Mouse (Mus musculus): ENCODE measurements at regions not wholly inside any gene's neighbourhood (a gene's known extent, or its start where the extent isn't known, plus 50 kb on each side); places are given as distances from the start of the nearest gene placed in this dataset.
A peak's percentile ranks its signal among the peaks of the same experiment; 100 is the strongest.

- 79% methylated on average over 5 of the region's 5 CpGs for WGBS
- H3K4me2 ChIP-seq: no peak overlapping the region
- H3K4me3 ChIP-seq (replicated peaks): no peak overlapping the region
- H3K27ac ChIP-seq: no peak overlapping the region
- no peaks in the 10 kb centered on the region for H3K27me3 ChIP-seq (replicated peaks)
- H3K9ac ChIP-seq: no peak overlapping the region
- H3K9me3 ChIP-seq: no peaks in the 10 kb centered on the region
- peak; percentile 90 for ATAC-seq (ENCODE audit: insufficient read depth, low FRiP score, low read depth)
- no peaks in the 10 kb centered on the region for H3K36me3 ChIP-seq
- no peaks in the 10 kb centered on the region for H3K4me1 ChIP-seq
These were observed 198.6 kb downstream of the Gm5447 start for GRCm38 (mm10) chr13:31172580-31172979.

- Histone ChIP-seq H3K36me3 (no peaks in the 10 kb centered on the region), H3K4me2 (no peak overlapping the region), H3K27me3 (replicated peaks) (no peaks in the 10 kb centered on the region), H3K4me1 (peaks cover 10% of the 10 kb centered on the region; the same call in 1 of the 2 replicates), H3K9ac (no peak overlapping the region), H3K4me3 (replicated peaks) (no peak overlapping the region), H3K9me3 (no peaks in the 10 kb centered on the region), H3K27ac (no peak overlapping the region)
- 54% methylated on average over 5 of the region's 5 CpGs for WGBS
- no peak for ATAC-seq (ENCODE audit: insufficient read depth, low FRiP score, low read depth)
These were observed 204.2 kb downstream of the Gm5447 start for GRCm38 (mm10) chr13:31177999-31178783.

GRCm38 (mm10) chr13:31178964-31179363 lies 205.0 kb downstream of the Gm5447 start:
- no peak overlapping the region for H3K9ac ChIP-seq
- H3K4me1 ChIP-seq: peaks cover 10% of the 10 kb centered on the region; the same call in 1 of the 2 replicates
- no peaks in the 10 kb centered on the region for H3K9me3 ChIP-seq
- WGBS: 73% methylated on average over 3 of the region's 3 CpGs
- H3K27ac ChIP-seq: no peak overlapping the region
- 0 out of 2 replicates have a peak, but pooled peaks have one; percentile 47 for ATAC-seq (ENCODE audit: insufficient read depth, low FRiP score, low read depth)
- H3K27me3 ChIP-seq (replicated peaks): no peaks in the 10 kb centered on the region
- no peak overlapping the region for H3K4me2 ChIP-seq
- no peaks in the 10 kb centered on the region for H3K36me3 ChIP-seq
- no peak overlapping the region for H3K4me3 ChIP-seq (replicated peaks)

- peaks cover 16% of the 10 kb centered on the region; the same call in 1 of the 2 replicates for H3K4me1 ChIP-seq
- no peak overlapping the region for H3K9ac ChIP-seq
- no peaks in the 10 kb centered on the region for H3K9me3 ChIP-seq
- H3K4me3 ChIP-seq (replicated peaks): no peak overlapping the region
- peak; percentile 22; the same call in 1 of the 2 replicates for ATAC-seq (ENCODE audit: insufficient read depth, low FRiP score, low read depth)
- H3K4me2 ChIP-seq: no peak overlapping the region
- H3K27me3 ChIP-seq (replicated peaks): no peaks in the 10 kb centered on the region
- no peak overlapping the region for H3K27ac ChIP-seq
- H3K36me3 ChIP-seq: no peaks in the 10 kb centered on the region
- WGBS: 30% methylated on average over 12 of the region's 12 CpGs
These were observed 205.5 kb downstream of the Gm5447 start for GRCm38 (mm10) chr13:31179407-31180001.

- H3K36me3 ChIP-seq: no peaks in the 10 kb centered on the region
- peaks cover 20% of the 10 kb centered on the region; the same call in 1 of the 2 replicates for H3K4me1 ChIP-seq
- H3K27ac ChIP-seq: no peak overlapping the region
- no peak overlapping the region for H3K4me2 ChIP-seq
- no peak overlapping the region for H3K4me3 ChIP-seq (replicated peaks)
- no peaks in the 10 kb centered on the region for H3K27me3 ChIP-seq (replicated peaks)
- no peaks in the 10 kb centered on the region for H3K9me3 ChIP-seq
- no peak for ATAC-seq (ENCODE audit: insufficient read depth, low FRiP score, low read depth)
- no peak overlapping the region for H3K9ac ChIP-seq
- 65% methylated on average over 5 of the region's 5 CpGs for WGBS
These were observed 207.5 kb downstream of the Gm5447 start for GRCm38 (mm10) chr13:31181530-31181929.

- 71% methylated on average over 14 of the region's 14 CpGs for WGBS
- ATAC-seq (ENCODE audit: insufficient read depth, low FRiP score, low read depth): no peak
- Histone ChIP-seq H3K4me1 (0 out of 2 replicates have a peak, but pooled peaks cover 10% of the 10 kb centered on the region), H3K36me3 (no peaks in the 10 kb centered on the region), H3K4me2 (no peak overlapping the region), H3K4me3 (replicated peaks) (no peak overlapping the region), H3K9ac (no peak overlapping the region), H3K27me3 (replicated peaks) (no peaks in the 10 kb centered on the region), H3K27ac (no peak overlapping the region), H3K9me3 (no peaks in the 10 kb centered on the region)
These were observed 211.1 kb downstream of the Gm5447 start for GRCm38 (mm10) chr13:31184845-31185834.

GRCm38 (mm10) chr13:31186805-31187589 lies 213.0 kb downstream of the Gm5447 start:
- H3K4me3 ChIP-seq (replicated peaks): no peak overlapping the region
- no peak overlapping the region for H3K4me2 ChIP-seq
- H3K27ac ChIP-seq: 0 out of 2 replicates have a peak overlapping the region, but pooled peaks have one; percentile 21
- 0 out of 2 replicates have a peak, but pooled peaks cover 10% of the 10 kb centered on the region for H3K4me1 ChIP-seq
- no peaks in the 10 kb centered on the region for H3K9me3 ChIP-seq
- ATAC-seq (ENCODE audit: insufficient read depth, low FRiP score, low read depth): peak; percentile 75
- no peaks in the 10 kb centered on the region for H3K27me3 ChIP-seq (replicated peaks)
- H3K9ac ChIP-seq: no peak overlapping the region
- WGBS: 36% methylated on average over 5 of the region's 5 CpGs
- H3K36me3 ChIP-seq: no peaks in the 10 kb centered on the region

GRCm38 (mm10) chr13:31189116-31189515 lies 215.1 kb downstream of the Gm5447 start:
- Histone ChIP-seq H3K4me3 (replicated peaks) (no peak overlapping the region), H3K27ac (no peak overlapping the region), H3K4me1 (0 out of 2 replicates have a peak, but pooled peaks cover 8% of the 10 kb centered on the region), H3K27me3 (replicated peaks) (no peaks in the 10 kb centered on the region), H3K9me3 (no peaks in the 10 kb centered on the region), H3K36me3 (no peaks in the 10 kb centered on the region), H3K9ac (no peak overlapping the region), H3K4me2 (no peak overlapping the region)
- WGBS: 27% methylated on average over 1 of the region's 1 CpGs
- ATAC-seq (ENCODE audit: insufficient read depth, low FRiP score, low read depth): no peak

GRCm38 (mm10) chr13:31190036-31190435 lies 216.0 kb downstream of the Gm5447 start:
- no peak for ATAC-seq (ENCODE audit: insufficient read depth, low FRiP score, low read depth)
- Histone ChIP-seq H3K4me2 (no peak overlapping the region), H3K9me3 (no peaks in the 10 kb centered on the region), H3K4me1 (no peaks in the 10 kb centered on the region), H3K9ac (no peak overlapping the region), H3K27ac (no peak overlapping the region), H3K27me3 (replicated peaks) (no peaks in the 10 kb centered on the region), H3K4me3 (replicated peaks) (no peak overlapping the region), H3K36me3 (no peaks in the 10 kb centered on the region)
- WGBS: 70% methylated on average over 4 of the region's 4 CpGs

- no peak for ATAC-seq (ENCODE audit: insufficient read depth, low FRiP score, low read depth)
- WGBS: 74% methylated on average over 7 of the region's 7 CpGs
- H3K4me3 ChIP-seq (replicated peaks): no peak overlapping the region
- H3K9ac ChIP-seq: no peak overlapping the region
- no peaks in the 10 kb centered on the region for H3K9me3 ChIP-seq
- no peaks in the 10 kb centered on the region for H3K4me1 ChIP-seq
- no peaks in the 10 kb centered on the region for H3K36me3 ChIP-seq
- H3K27ac ChIP-seq: no peak overlapping the region
- no peak overlapping the region for H3K4me2 ChIP-seq
- H3K27me3 ChIP-seq (replicated peaks): no peaks in the 10 kb centered on the region
These were observed 217.5 kb downstream of the Gm5447 start for GRCm38 (mm10) chr13:31191344-31192139.

Measured in stomach, embryonic 15.5 days (tissue).